Mouse (Mus musculus): ENCODE data around the gene Gm38392. TPM values are rescaled to one million over a fixed set of nuclear protein-coding genes. Genes with fewer than 3 reads are reported as not detected.

The Gm38392 gene
- polyA plus RNA-seq (2012; rRNA removed), result not detected in 2 replicates

DNA sequence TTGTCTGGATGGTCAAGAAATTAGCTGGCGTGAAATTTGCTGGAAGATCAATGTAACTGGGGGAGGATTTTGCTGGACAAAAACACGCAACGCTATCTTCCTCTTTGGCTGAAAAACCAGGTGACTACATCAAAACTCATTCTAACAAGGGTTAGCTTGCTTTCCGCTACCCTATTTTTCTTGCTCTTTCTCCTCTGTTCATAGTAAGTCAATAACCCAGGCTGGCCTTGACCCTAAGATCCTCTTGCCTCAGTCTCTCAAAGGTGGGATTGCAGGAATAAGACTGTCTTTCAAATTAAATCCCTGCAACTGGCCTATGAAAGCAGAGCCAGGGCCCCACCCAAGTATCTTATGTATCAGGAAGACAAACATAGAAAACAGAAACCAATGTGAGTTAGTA lies at the start of gene Gm38392:
Gene Gm38392 (minus strand): TSS at position 101 of the 400 bp plus-strand sequence.
- Histone ChIP-seq H3K4me1 (ENCODE audit: control insufficient read depth, insufficient read depth, insufficient read length, low read length) (no peaks in the 10 kb centered on the region), H3K4me3 (ENCODE audit: low read depth, low read length) (no peak within 1 kb of the TSS), H3K36me3 (ENCODE audit: control insufficient read depth, insufficient read depth, low read length) (no peaks in the 10 kb centered on the region), H3K27ac (ENCODE audit: insufficient read depth, low read depth, low read length) (no peak within 1 kb of the TSS), H3K27me3 (ENCODE audit: control insufficient read depth, insufficient read depth, low read length) (no peaks in the 10 kb centered on the region)
- TF ChIP-seq CTCF (IDR thresholded peaks at IDR 0.05; ENCODE audit: extremely low read depth, insufficient read length, insufficient replicate concordance, low read depth, low read length) (no peak), POLR2A (IDR thresholded peaks at IDR 0.05; ENCODE audit: low read depth, low read length) (no peak)
- 97% methylated on average over 4 of the region's 4 CpGs for WGBS

DNA sequence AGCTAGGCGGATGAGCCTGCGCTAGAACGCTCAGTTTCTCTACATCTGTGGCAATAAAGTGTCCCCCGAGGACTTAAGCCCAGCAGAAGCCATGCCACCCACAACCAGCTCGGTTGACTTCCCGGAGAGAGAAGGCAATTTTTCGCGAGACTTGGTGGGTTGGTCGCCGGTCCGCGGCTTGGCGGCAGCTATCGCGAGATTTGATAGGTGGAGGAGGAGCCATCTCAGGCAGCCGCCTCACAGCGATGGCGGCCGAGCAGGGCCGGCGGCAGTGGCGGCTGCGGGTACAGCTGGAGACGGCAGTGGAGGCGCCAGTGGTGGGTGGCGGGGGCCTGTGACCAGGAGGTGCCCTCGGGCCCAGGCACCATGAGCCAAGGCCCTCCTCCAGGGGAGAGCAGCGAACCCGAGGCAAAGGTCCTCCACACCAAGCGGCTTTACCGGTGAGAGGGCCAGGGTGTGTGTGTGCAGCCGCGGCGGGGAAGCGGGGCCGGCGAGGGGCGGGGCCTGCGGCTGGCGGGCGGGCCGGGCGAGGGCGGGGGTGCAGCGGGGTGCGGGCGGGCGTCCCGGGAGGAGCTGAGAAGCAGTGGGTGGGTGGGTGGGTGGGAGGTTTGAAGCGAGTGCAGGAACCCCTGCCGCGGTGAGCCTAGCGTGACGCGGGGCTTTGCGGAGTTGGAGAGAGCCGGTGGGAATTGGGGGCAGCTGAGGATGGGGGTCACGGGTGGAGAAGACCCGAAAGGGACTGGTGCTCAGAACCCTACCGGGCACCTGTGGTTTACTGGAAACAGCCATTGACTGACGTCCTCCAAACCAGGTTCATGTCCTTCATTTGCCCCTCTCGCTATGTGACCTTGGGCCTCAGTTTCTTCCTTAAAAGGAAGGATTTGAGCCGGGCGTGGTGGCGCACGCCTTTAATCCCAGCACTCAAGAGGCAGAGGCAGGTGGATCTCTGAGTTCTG lies 49.3 kb upstream of the Gm38392 start, which contains the start of the genes Tmem79 and Smg5:
Gene Tmem79 (minus strand): TSS at position 91 of the 956 bp plus-strand sequence.
Gene Smg5 (plus strand): TSS at position 203 of the 956 bp plus-strand sequence.
- Histone ChIP-seq H3K4me3 (ENCODE audit: low read depth, low read length) (peak within 1 kb of the TSS; percentile 82), H3K27me3 (ENCODE audit: control insufficient read depth, insufficient read depth, low read length) (no peaks in the 10 kb centered on the region), H3K27ac (ENCODE audit: insufficient read depth, low read depth, low read length) (peak within 1 kb of the TSS; percentile 99), H3K4me1 (ENCODE audit: control insufficient read depth, insufficient read depth, insufficient read length, low read length) (peaks cover 16% of the 10 kb centered on the region), H3K36me3 (ENCODE audit: control insufficient read depth, insufficient read depth, low read length) (0 out of 2 replicates have a peak, but pooled peaks cover 2% of the 10 kb centered on the region)
- under 1% methylated on average over 59 of the region's 66 CpGs for WGBS
- TF ChIP-seq POLR2A (IDR thresholded peaks at IDR 0.05; ENCODE audit: low read depth, low read length), result no peak; the same call in none of the 2 replicates
- TF ChIP-seq CTCF (IDR thresholded peaks at IDR 0.05; ENCODE audit: extremely low read depth, insufficient read length, insufficient replicate concordance, low read depth, low read length), result no peak

DNA sequence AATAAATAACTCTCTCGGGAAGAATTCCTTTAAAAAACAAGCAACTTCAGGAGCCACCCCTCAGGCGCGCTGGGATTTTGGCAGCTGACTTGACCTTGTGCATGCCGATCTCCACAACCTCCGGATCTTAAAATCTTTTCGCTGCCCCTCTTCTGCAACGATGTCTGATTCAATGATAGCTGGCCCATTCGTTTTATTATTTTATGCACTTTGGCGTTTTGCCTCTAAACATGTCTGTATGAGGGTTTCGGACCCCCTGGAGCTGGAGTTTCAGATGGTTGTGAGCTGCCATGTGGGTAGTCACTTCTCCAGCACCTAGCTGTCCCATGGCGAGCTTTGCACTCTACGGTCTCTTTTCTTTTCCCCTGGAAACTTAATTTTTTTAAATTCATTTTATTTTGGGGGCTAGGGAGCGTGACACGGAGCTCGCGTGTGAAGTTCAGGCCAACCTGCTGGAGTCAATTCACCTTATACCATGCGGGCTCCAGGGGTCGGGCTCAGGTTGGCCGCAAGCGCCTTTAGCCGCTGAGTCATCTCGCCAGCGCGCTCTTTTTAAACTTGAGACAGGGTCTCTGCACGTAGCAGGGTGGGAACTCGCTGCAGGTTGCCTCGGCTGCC lies 48.5 kb upstream of the Gm38392 start:
- Histone ChIP-seq H3K27ac (ENCODE audit: insufficient read depth, low read depth, low read length) (peak overlapping the region; percentile 99), H3K4me3 (ENCODE audit: low read depth, low read length) (peak overlapping the region; percentile 75), H3K36me3 (ENCODE audit: control insufficient read depth, insufficient read depth, low read length) (peaks cover 2% of the 10 kb centered on the region; the same call in 1 of the 2 replicates), H3K27me3 (ENCODE audit: control insufficient read depth, insufficient read depth, low read length) (no peaks in the 10 kb centered on the region), H3K4me1 (ENCODE audit: control insufficient read depth, insufficient read depth, insufficient read length, low read length) (peaks cover 16% of the 10 kb centered on the region)
- under 1% methylated on average over 27 of the region's 27 CpGs for WGBS
- no peak for TF ChIP-seq CTCF (IDR thresholded peaks at IDR 0.05; ENCODE audit: extremely low read depth, insufficient read length, insufficient replicate concordance, low read depth, low read length)
- TF ChIP-seq POLR2A (IDR thresholded peaks at IDR 0.05; ENCODE audit: low read depth, low read length), result no peak

DNA sequence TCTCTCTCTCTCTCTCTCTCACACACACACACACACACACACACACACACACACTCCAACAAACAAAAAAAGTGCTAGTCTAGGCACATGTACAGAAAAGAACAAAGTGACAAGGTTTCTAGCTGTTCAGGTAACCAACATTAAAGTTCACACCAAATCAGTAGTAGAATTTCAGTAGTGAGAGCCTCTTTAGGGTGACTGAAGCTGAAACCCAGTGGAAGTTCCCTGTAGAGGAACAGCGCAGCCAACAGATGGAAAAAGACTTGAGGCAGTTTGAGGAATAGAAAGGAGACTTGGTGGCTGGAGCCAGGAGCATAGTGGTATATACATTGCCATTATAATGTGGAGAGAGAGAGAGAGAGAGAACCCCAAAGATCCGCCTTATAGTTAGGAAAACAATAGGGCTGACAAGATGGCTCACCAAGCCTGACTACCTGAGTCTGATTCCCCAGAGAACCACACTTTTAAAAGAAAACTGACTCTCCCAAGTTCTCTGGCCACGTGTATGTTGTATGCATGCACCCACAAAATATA lies 48.0 kb upstream of the Gm38392 start:
- H3K4me1 ChIP-seq (ENCODE audit: control insufficient read depth, insufficient read depth, insufficient read length, low read length), result peaks cover 16% of the 10 kb centered on the region
- H3K27ac ChIP-seq (ENCODE audit: insufficient read depth, low read depth, low read length), result peak overlapping the region; percentile 99
- TF ChIP-seq POLR2A (IDR thresholded peaks at IDR 0.05; ENCODE audit: low read depth, low read length) (no peak), CTCF (IDR thresholded peaks at IDR 0.05; ENCODE audit: extremely low read depth, insufficient read length, insufficient replicate concordance, low read depth, low read length) (no peak)
- H3K27me3 ChIP-seq (ENCODE audit: control insufficient read depth, insufficient read depth, low read length), result no peaks in the 10 kb centered on the region
- H3K4me3 ChIP-seq (ENCODE audit: low read depth, low read length), result peak overlapping the region; percentile 75
- 9% methylated on average over 3 of the region's 3 CpGs for WGBS
- H3K36me3 ChIP-seq (ENCODE audit: control insufficient read depth, insufficient read depth, low read length), result peaks cover 2% of the 10 kb centered on the region; the same call in 1 of the 2 replicates

DNA sequence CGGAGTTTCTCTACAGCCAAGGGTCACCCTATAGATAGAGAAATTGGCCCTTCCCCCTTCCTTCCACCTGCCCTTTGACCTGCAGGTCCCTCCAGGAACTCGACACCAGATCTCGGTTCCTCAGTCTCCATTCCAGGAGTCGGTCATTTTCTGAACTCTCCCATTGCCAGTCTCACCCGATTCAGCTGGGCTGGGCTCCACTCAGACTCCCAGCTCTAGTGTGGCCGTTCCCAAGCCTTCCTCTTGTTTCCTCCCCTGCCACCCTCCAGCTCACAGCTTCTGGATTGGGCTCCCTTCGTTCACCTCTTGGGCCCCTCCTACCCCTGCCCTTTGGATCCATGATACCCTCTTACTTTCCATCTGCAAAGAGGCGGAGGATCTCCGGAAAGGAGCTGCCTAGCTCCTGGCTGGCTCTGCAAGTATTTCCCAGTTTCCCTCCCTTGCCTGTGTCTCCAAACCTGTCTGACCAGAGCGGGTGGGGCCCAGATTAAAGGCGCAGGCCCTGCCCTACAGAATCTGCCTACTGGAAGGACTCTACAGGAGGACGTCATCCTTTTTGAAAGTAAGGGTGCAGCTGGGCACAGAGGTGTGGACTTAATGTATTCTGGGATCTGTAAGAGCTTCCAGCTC lies 47.1 kb upstream of the Gm38392 start:
- TF ChIP-seq POLR2A (IDR thresholded peaks at IDR 0.05; ENCODE audit: low read depth, low read length), result 0 out of 2 replicates have a peak, but pooled peaks have one; percentile 11
- no peak for TF ChIP-seq CTCF (IDR thresholded peaks at IDR 0.05; ENCODE audit: extremely low read depth, insufficient read length, insufficient replicate concordance, low read depth, low read length)
- 23% methylated on average over 12 of the region's 12 CpGs for WGBS
- H3K4me1 ChIP-seq (ENCODE audit: control insufficient read depth, insufficient read depth, insufficient read length, low read length), result peaks cover 16% of the 10 kb centered on the region
- H3K36me3 ChIP-seq (ENCODE audit: control insufficient read depth, insufficient read depth, low read length), result peaks cover 7% of the 10 kb centered on the region
- H3K27ac ChIP-seq (ENCODE audit: insufficient read depth, low read depth, low read length), result peak overlapping the region; percentile 99
- peak overlapping the region; percentile 64 for H3K4me3 ChIP-seq (ENCODE audit: low read depth, low read length)
- H3K27me3 ChIP-seq (ENCODE audit: control insufficient read depth, insufficient read depth, low read length), result no peaks in the 10 kb centered on the region

DNA sequence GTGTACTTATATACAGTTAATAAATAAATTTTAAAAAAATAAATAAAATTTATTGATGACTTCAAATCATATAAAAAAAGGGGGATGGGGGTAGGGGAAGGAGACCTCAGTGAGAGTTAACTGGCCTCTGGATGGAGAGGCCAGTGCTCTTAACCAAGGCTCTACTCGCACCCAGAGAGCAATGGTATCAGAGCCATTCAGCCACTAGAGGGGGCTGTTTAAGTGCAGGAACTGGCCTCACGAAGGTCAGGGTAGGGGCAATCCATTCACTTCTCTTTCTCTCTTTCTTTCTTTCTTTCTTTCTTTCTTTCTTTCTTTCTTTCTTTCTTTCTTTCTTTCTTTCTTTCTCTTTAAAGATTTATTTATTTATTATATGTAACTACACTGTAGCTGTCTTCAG lies 44.3 kb upstream of the Gm38392 start:
- Histone ChIP-seq H3K27ac (ENCODE audit: insufficient read depth, low read depth, low read length) (no peak overlapping the region), H3K4me1 (ENCODE audit: control insufficient read depth, insufficient read depth, insufficient read length, low read length) (peaks cover 11% of the 10 kb centered on the region), H3K27me3 (ENCODE audit: control insufficient read depth, insufficient read depth, low read length) (no peaks in the 10 kb centered on the region), H3K36me3 (ENCODE audit: control insufficient read depth, insufficient read depth, low read length) (peaks cover 18% of the 10 kb centered on the region), H3K4me3 (ENCODE audit: low read depth, low read length) (no peak overlapping the region)
- 11% methylated on average over 2 of the region's 2 CpGs for WGBS
- TF ChIP-seq CTCF (IDR thresholded peaks at IDR 0.05; ENCODE audit: extremely low read depth, insufficient read length, insufficient replicate concordance, low read depth, low read length) (peak; percentile 77; the same call in 1 of the 2 replicates), POLR2A (IDR thresholded peaks at IDR 0.05; ENCODE audit: low read depth, low read length) (no peak)
